ENCODE assay signal across 8 mouse cellular contexts in genomic region chr3:109341631-109342030, GRCm38 (mm10). TPM values are rescaled to one million over a fixed set of nuclear protein-coding genes. Genes with fewer than 3 reads are reported as not detected.
DNase-seq lines count a peak whose midpoint lies in the region; ATAC-seq and TF ChIP-seq lines count a peak whose summit lies in the region.

No protein-coding gene starts in this region.

- H3K27ac ChIP-seq in layer of hippocampus, adult 2 months, result peak overlapping the region; percentile 53; the same call in 1 of the 2 replicates
- H3K27ac ChIP-seq in cortical plate, adult 2 months (ENCODE audit: insufficient read depth, low read length), result no peak overlapping the region
- peak overlapping the region; percentile 41; the same call in 1 of the 2 replicates for H3K27ac ChIP-seq in heart, embryonic 11.5 days (ENCODE audit: low read depth, low read length)
- H3K27ac ChIP-seq in kidney, embryonic 14.5 days (ENCODE audit: low read depth, low read length), result no peak overlapping the region

- peak overlapping the region; percentile 78 for H3K9ac ChIP-seq in heart, embryonic 11.5 days (ENCODE audit: low read depth, low read length)
- H3K9ac ChIP-seq in kidney, embryonic 14.5 days (ENCODE audit: low read depth, low read length), result peak overlapping the region; percentile 19; the same call in 1 of the 2 replicates

- no peak for ATAC-seq in heart, embryonic 11.5 days (replicated peaks; ENCODE audit: insufficient number of reproducible peaks, low FRiP score, low TSS enrichment)
- no peak for ATAC-seq in kidney, embryonic 14.5 days (ENCODE audit: low FRiP score, low TSS enrichment)

- no peak for DNase-seq in layer of hippocampus, adult 2 months (ENCODE audit: low spot score in 2 of 2)
- DNase-seq in layer of hippocampus, postnatal 10 days (ENCODE audit: low spot score in 2 of 2), result no peak
- DNase-seq in lung, postnatal 14 days, result peak; percentile 64
- DNase-seq in retina, embryonic 14.5 days (ENCODE audit: low spot score), result peak; percentile 42
- no peak for DNase-seq in c-Kit-positive CD71-positive TER-119-positive erythroid progenitor cells, embryonic 14.5 days (ENCODE audit: low spot score)

- no peak for TF ChIP-seq CTCF in layer of hippocampus, adult 2 months (conservative IDR thresholded peaks at IDR 0.05)
- TF ChIP-seq CTCF in cortical plate, adult 2 months (IDR thresholded peaks at IDR 0.05; ENCODE audit: extremely low read depth, insufficient read depth, low read length), result no peak

- peak overlapping the region; percentile 94 for H3K4me2 ChIP-seq in heart, embryonic 11.5 days
- H3K4me2 ChIP-seq in kidney, embryonic 14.5 days (replicated peaks; ENCODE audit: low read depth, low read length), result peak overlapping the region; percentile 86

- H3K27me3 ChIP-seq in heart, embryonic 11.5 days (ENCODE audit: control insufficient read depth, insufficient read depth, low read length), result no peaks in the 10 kb centered on the region
- peaks cover 8% of the 10 kb centered on the region for H3K27me3 ChIP-seq in kidney, embryonic 14.5 days (ENCODE audit: control insufficient read depth, insufficient read depth, low read length)

- H3K36me3 ChIP-seq in heart, embryonic 11.5 days (ENCODE audit: control insufficient read depth, insufficient read depth, low read length), result no peaks in the 10 kb centered on the region
- H3K36me3 ChIP-seq in kidney, embryonic 14.5 days (ENCODE audit: control insufficient read depth, insufficient read depth, low read length), result no peaks in the 10 kb centered on the region

- peak overlapping the region; percentile 76 for H3K4me3 ChIP-seq in layer of hippocampus, adult 2 months
- H3K4me3 ChIP-seq in cortical plate, adult 2 months (ENCODE audit: insufficient read depth, low read length), result peak overlapping the region; percentile 35; the same call in 1 of the 2 replicates
- H3K4me3 ChIP-seq in heart, embryonic 11.5 days (ENCODE audit: low read depth, low read length), result peak overlapping the region; percentile 80
- H3K4me3 ChIP-seq in kidney, embryonic 14.5 days (ENCODE audit: low read length), result peak overlapping the region; percentile 72

- H3K9me3 ChIP-seq in heart, embryonic 11.5 days (replicated peaks; ENCODE audit: control insufficient read depth, low read length), result no peaks in the 10 kb centered on the region
- no peaks in the 10 kb centered on the region for H3K9me3 ChIP-seq in kidney, embryonic 14.5 days (ENCODE audit: control insufficient read depth, low read length)

- no peak for TF ChIP-seq POLR2A in cortical plate, adult 2 months (IDR thresholded peaks at IDR 0.05; ENCODE audit: extremely low read depth, insufficient read depth, low read length)

- WGBS in heart, embryonic 11.5 days (ENCODE audit: insufficient replicate concordance), result under 1% methylated on average over 8 of the region's 8 CpGs
- 4% methylated on average over 8 of the region's 8 CpGs for WGBS in kidney, embryonic 14.5 days

- no peaks in the 10 kb centered on the region; the same call in 1 of the 2 replicates for H3K4me1 ChIP-seq in cortical plate, adult 2 months (ENCODE audit: control insufficient read depth, insufficient read depth, low read length)
- no peaks in the 10 kb centered on the region; the same call in 1 of the 2 replicates for H3K4me1 ChIP-seq in heart, embryonic 11.5 days (ENCODE audit: control insufficient read depth, insufficient read depth, low read length)
- H3K4me1 ChIP-seq in kidney, embryonic 14.5 days (ENCODE audit: control insufficient read depth, insufficient read depth, low read length), result 0 out of 2 replicates have a peak, but pooled peaks cover 4% of the 10 kb centered on the region

RNA-seq across cellular contexts. Expression of gene Vav3, which starts 1.2 kb away (rescaled TPM):
- total RNA-seq in layer of hippocampus, adult 2 months (2021), result 10 to 100 TPM; 12.3 to 18.7 TPM
- 1 to 10 TPM; 7.0 to 8.1 TPM for total RNA-seq in layer of hippocampus, postnatal 10 days (2021)
- 3.5 and 3.8 TPM in 2 replicates for polyA plus RNA-seq in cortical plate, adult 2 months (2012; rRNA removed)
- polyA plus RNA-seq in heart, embryonic 11.5 days (2014; fragmentation: Nextera tagmentation; extraction: Ambion mirVana), result 12.9 TPM in 2 replicates
- 14.9 and 25.7 TPM in 2 replicates for polyA plus RNA-seq in kidney, embryonic 14.5 days (2014; fragmentation: Nextera tagmentation; extraction: Ambion mirVana)

Comparison
In these comparisons a context has a peak if more than half of its experiments do, and no peak if none do; other contexts are left out.
1. DNase-seq: peak in lung, postnatal 14 days (single experiment) and retina, embryonic 14.5 days (single experiment); none in layer of hippocampus, adult 2 months (0 of 2), layer of hippocampus, postnatal 10 days (0 of 2) and c-Kit-positive CD71-positive TER-119-positive erythroid progenitor cells, embryonic 14.5 days (single experiment).
2. H3K27ac ChIP-seq: peak in layer of hippocampus, adult 2 months (single experiment) and heart, embryonic 11.5 days (single experiment); none in cortical plate, adult 2 months (single experiment) and kidney, embryonic 14.5 days (single experiment).
3. Peak in every context shown above with its lines, with median percentiles within 50 percentile points of each other: H3K4me3 ChIP-seq.